Mouse (Mus musculus): ENCODE measurements around the gene Zfp764. TPM values are rescaled to one million over a fixed set of nuclear protein-coding genes. Genes with fewer than 3 reads are reported as not detected.

Gene Zfp764
- total RNA-seq, 2 experiments from 2014 or later = 3.8 to 3.9 TPM

Other genes starting within 250 kb of the Zfp764 start
- gene Cd2bp2, start 210.8 kb downstream of the Zfp764 start, total RNA-seq (2021) = 100 to 1,000 TPM in 1 of 2 experiments, 10 to 100 TPM in 1; 87.8 to 105 TPM
- gene Tbc1d10b, start 198.4 kb downstream of the Zfp764 start, total RNA-seq (2021) = 100 to 1,000 TPM in 1 of 2 experiments, 10 to 100 TPM in 1; 93.5 to 106 TPM
- gene Mylpf, start 197.9 kb downstream of the Zfp764 start, total RNA-seq (2021) = 1 to 10 TPM; 1.7 to 2.2 TPM
- gene Zfp553, start 173.8 kb downstream of the Zfp764 start, total RNA-seq (2021) = 10 to 100 TPM; 22.4 TPM
- gene Sept1, start 173.7 kb downstream of the Zfp764 start, total RNA-seq (2021) = 1 to 10 TPM; 5.9 to 7.9 TPM
- 10 to 100 TPM; 62.6 to 66.0 TPM for gene Zfp771, start 162.5 kb downstream of the Zfp764 start, total RNA-seq (2021)
- 10 to 100 TPM; 22.0 to 22.8 TPM for gene Dctpp1, start 146.1 kb downstream of the Zfp764 start, total RNA-seq (2021)
- 10 to 100 TPM; 35.0 to 38.6 TPM for gene Sephs2, start 132.8 kb downstream of the Zfp764 start, total RNA-seq (2021)
- under 1 TPM; 0.18 to 0.30 TPM for gene Itgal, start 110.6 kb downstream of the Zfp764 start, total RNA-seq (2021)
- gene Zfp768, start 61.2 kb downstream of the Zfp764 start, total RNA-seq (2021) = 10 to 100 TPM; 11.3 to 13.6 TPM
- 1 to 10 TPM; 6.3 to 7.5 TPM for gene Zfp747, start 30.8 kb downstream of the Zfp764 start, total RNA-seq (2021)
- 1 to 10 TPM; 3.4 to 3.5 TPM for gene 9130019O22Rik, start 19.7 kb downstream of the Zfp764 start, total RNA-seq (2021)
- gene E430018J23Rik, start 13.2 kb downstream of the Zfp764 start, total RNA-seq (2021) = 1 to 10 TPM; 6.0 to 7.9 TPM
- 10 to 100 TPM; 14.7 to 15.5 TPM for gene Zfp688, start 15.2 kb upstream of the Zfp764 start, total RNA-seq (2021)
- 1 to 10 TPM; 6.0 to 6.5 TPM for gene Zfp689, start 42.3 kb upstream of the Zfp764 start, total RNA-seq (2021)
- gene Prr14, start 52.8 kb upstream of the Zfp764 start, total RNA-seq (2021) = 10 to 100 TPM; 27.4 to 30.4 TPM
- gene Fbrs, start 72.4 kb upstream of the Zfp764 start, total RNA-seq (2021) = 10 to 100 TPM; 55.7 to 58.5 TPM
- 100 to 1,000 TPM; 103 to 108 TPM for gene Srcap, start 105.2 kb upstream of the Zfp764 start, total RNA-seq (2021)
- 1 to 10 TPM; 7.6 to 9.2 TPM for gene Gm42715, start 112.8 kb upstream of the Zfp764 start, total RNA-seq (2021)
- gene Tmem265, start 154.6 kb upstream of the Zfp764 start, total RNA-seq (2021) = 1 to 10 TPM in 1 of 2 experiments, not detected in 1; 1.6 TPM
- gene Phkg2, start 166.5 kb upstream of the Zfp764 start, total RNA-seq (2021) = 10 to 100 TPM; 76.7 to 80.5 TPM
- gene Ccdc189, start 181.8 kb upstream of the Zfp764 start, total RNA-seq (2021) = 10 to 100 TPM in 1 of 2 experiments, 1 to 10 TPM in 1; 9.5 to 10.4 TPM
- gene Rnf40, start 181.9 kb upstream of the Zfp764 start, total RNA-seq (2021) = 10 to 100 TPM; 67.4 to 67.9 TPM
- gene Zfp629, start 209.0 kb upstream of the Zfp764 start, total RNA-seq (2021) = 10 to 100 TPM; 20.1 to 21.6 TPM

All from layer of hippocampus, adult 18-20 months (tissue).